Mouse (Mus musculus) lung, postnatal 0 days (tissue): Measurements from ENCODE around the gene Pfn1. TPM values are rescaled to one million over a fixed set of nuclear protein-coding genes. Genes with fewer than 3 reads are reported as not detected.

Experiments
- ATAC-seq: fragments of 200-750 bp; cut with Nextera tagmentation; 2 replicates; pipeline ENCODE4 v1.8.0; 2017; ENCODE audit warnings: moderate library complexity
- DNase-seq: peaks from one replicate; pipeline ENCODE4 v3.0.0-alpha.2; 2016; ENCODE audit warnings: low spot score
- H3K27ac ChIP-seq: fragments of 300-500 bp; sonication (generic); 2 replicates; pipeline ENCODE4 v1.5.1; 2014; ENCODE audit warnings: antibody characterized with exemption, mild to moderate bottlenecking, low read length, mixed read lengths
- H3K27me3 ChIP-seq: fragments of 300-500 bp; sonication (generic); replicated peaks from 2 replicates; pipeline ENCODE4 v1.6.1; 2014; ENCODE audit warnings: low read length, mixed read lengths; ENCODE audit not compliant: insufficient read depth
- H3K36me3 ChIP-seq: fragments of 300-500 bp; sonication (generic); 2 replicates; pipeline ENCODE4 v1.6.1; 2014; ENCODE audit warnings: low read length, mixed read lengths; ENCODE audit not compliant: insufficient read depth
- H3K4me1 ChIP-seq: fragments of 300-500 bp; sonication (generic); 2 replicates; pipeline ENCODE4 v1.6.1; 2014; ENCODE audit warnings: antibody characterized with exemption, low read depth, low read length, mixed read lengths; ENCODE audit not compliant: insufficient read depth
- H3K4me2 ChIP-seq: fragments of 300-500 bp; sonication (generic); replicated peaks from 2 replicates; pipeline ENCODE4 v1.6.1; 2014; ENCODE audit warnings: low read depth, mild to moderate bottlenecking, low read length, moderate library complexity, mixed read lengths
- H3K4me3 ChIP-seq: fragments of 300-500 bp; sonication (generic); 2 replicates; pipeline ENCODE4 v1.5.1; 2014; ENCODE audit warnings: low read depth, low read length
- H3K9ac ChIP-seq: fragments of 300-500 bp; sonication (generic); replicated peaks from 2 replicates; pipeline ENCODE4 v1.6.1; 2014; ENCODE audit warnings: low read depth, mild to moderate bottlenecking
- H3K9me3 ChIP-seq: fragments of 300-500 bp; sonication (generic); 2 replicates; pipeline ENCODE4 v1.6.1; 2016; ENCODE audit warnings: low read length, mixed read lengths
- CTCF ChIP-seq: IDR thresholded peaks from 2 replicates; pipeline ENCODE4 v1.5.1; 2016; ENCODE audit warnings: antibody characterized with exemption, mild to moderate bottlenecking
- EP300 ChIP-seq: IDR thresholded peaks from 2 replicates; pipeline ENCODE4 v1.6.1; 2016; ENCODE audit warnings: antibody characterized with exemption, mild to moderate bottlenecking, control low read depth
- WGBS: fragments of 180-500 bp; shearing (Covaris S2); extraction: QIAGEN DNeasy Blood & Tissue Kit; methylation state at CpG from one replicate; pipeline ENCODE4 v1.1.7; 2014; 5-methylcytosine and 5-hydroxymethylcytosine counted together
- polyA plus RNA-seq: library from polyadenylated mRNA; unstranded; fragments of >200 nt; fragmentation: Nextera tagmentation; extraction: Ambion mirVana; gene quantifications from 2 replicates; pipeline ENCODE4 v1.2.1, GENCODE M21; 2015

Pfn1 gene
- polyA plus RNA-seq, 1 experiment from 2014 or later = 1,206 TPM

- ATAC-seq (peak; percentile 92), DNase-seq (peak; percentile 88)
- Histone ChIP-seq H3K27me3 (no peaks in the 10 kb centered on the region), H3K36me3 (peaks cover 10% of the 10 kb centered on the region; the same call in 1 of the 2 replicates), H3K9ac (peak within 1 kb of the TSS; percentile 88), H3K4me2 (peak within 1 kb of the TSS; percentile 90), H3K4me1 (peaks cover 17% of the 10 kb centered on the region), H3K4me3 (peak within 1 kb of the TSS; percentile 90), H3K27ac (peak within 1 kb of the TSS; percentile 87), H3K9me3 (no peaks in the 10 kb centered on the region)
- WGBS = 2% methylated on average over 49 of the region's 55 CpGs
- peak; percentile 67 for TF ChIP-seq CTCF
- TF ChIP-seq EP300 = no peak
These were observed 33.3 kb upstream of the Pfn1 start, which contains the start of gene Camta2 for GRCm38 (mm10) chr11:70687601-70688199. Gene Camta2, minus strand, starts transcription at chr11:70688105.

GRCm38 (mm10) chr11:70686901-70687566 lies 32.6 kb upstream of the Pfn1 start:
- DNase-seq = peak; percentile 45
- H3K4me1 ChIP-seq = peaks cover 17% of the 10 kb centered on the region
- H3K36me3 ChIP-seq = peaks cover 16% of the 10 kb centered on the region; the same call in 1 of the 2 replicates
- ATAC-seq = peak; percentile 29
- H3K4me2 ChIP-seq = peak overlapping the region; percentile 90
- TF ChIP-seq EP300 (no peak), CTCF (peak; percentile 14; the same call in 1 of the 2 replicates)
- no peaks in the 10 kb centered on the region for H3K9me3 ChIP-seq
- 1% methylated on average over 13 of the region's 16 CpGs for WGBS
- peak overlapping the region; percentile 90 for H3K4me3 ChIP-seq
- H3K27me3 ChIP-seq = no peaks in the 10 kb centered on the region
- H3K27ac ChIP-seq = peak overlapping the region; percentile 87
- H3K9ac ChIP-seq = peak overlapping the region; percentile 88

GRCm38 (mm10) chr11:70683640-70684039 lies 29.2 kb upstream of the Pfn1 start:
- Histone ChIP-seq H3K9ac (no peak overlapping the region), H3K36me3 (peaks cover 31% of the 10 kb centered on the region; the same call in 1 of the 2 replicates), H3K27me3 (no peaks in the 10 kb centered on the region), H3K4me1 (peaks cover 12% of the 10 kb centered on the region), H3K4me3 (no peak overlapping the region), H3K27ac (no peak overlapping the region), H3K9me3 (no peaks in the 10 kb centered on the region), H3K4me2 (no peak overlapping the region)
- 75% methylated on average over 5 of the region's 5 CpGs for WGBS
- no peak for TF ChIP-seq EP300
- ATAC-seq = no peak
- no peak for DNase-seq

GRCm38 (mm10) chr11:70681897-70682581 lies 27.6 kb upstream of the Pfn1 start:
- 37% methylated on average over 11 of the region's 11 CpGs for WGBS
- peak; percentile 76 for ATAC-seq
- Histone ChIP-seq H3K4me3 (no peak overlapping the region), H3K4me2 (no peak overlapping the region), H3K4me1 (peaks cover 5% of the 10 kb centered on the region; the same call in 1 of the 2 replicates), H3K27me3 (no peaks in the 10 kb centered on the region), H3K36me3 (peaks cover 31% of the 10 kb centered on the region; the same call in 1 of the 2 replicates), H3K9me3 (no peaks in the 10 kb centered on the region), H3K27ac (no peak overlapping the region), H3K9ac (0 out of 2 replicates have a peak overlapping the region, but pooled peaks have one; percentile 16)
- DNase-seq = peak; percentile 88
- no peak for TF ChIP-seq EP300
- peak; percentile 88 for TF ChIP-seq CTCF

- H3K4me3 ChIP-seq = no peak overlapping the region
- peaks cover 33% of the 10 kb centered on the region; the same call in 1 of the 2 replicates for H3K36me3 ChIP-seq
- H3K4me1 ChIP-seq = no peaks in the 10 kb centered on the region
- no peaks in the 10 kb centered on the region for H3K9me3 ChIP-seq
- no peak overlapping the region for H3K4me2 ChIP-seq
- no peak overlapping the region for H3K9ac ChIP-seq
- WGBS = 76% methylated on average over 12 of the region's 12 CpGs
- DNase-seq (no peak), ATAC-seq (no peak)
- H3K27me3 ChIP-seq = no peaks in the 10 kb centered on the region
- TF ChIP-seq EP300 (no peak), CTCF (no peak)
- no peak overlapping the region for H3K27ac ChIP-seq
These were observed 26.7 kb upstream of the Pfn1 start for GRCm38 (mm10) chr11:70681170-70681569.

- Histone ChIP-seq H3K4me2 (no peak overlapping the region), H3K9me3 (no peaks in the 10 kb centered on the region), H3K9ac (no peak overlapping the region), H3K27me3 (no peaks in the 10 kb centered on the region), H3K4me3 (no peak overlapping the region), H3K4me1 (no peaks in the 10 kb centered on the region), H3K27ac (no peak overlapping the region), H3K36me3 (peaks cover 36% of the 10 kb centered on the region; the same call in 1 of the 2 replicates)
- DNase-seq (peak; percentile 35), ATAC-seq (peak; percentile 47)
- TF ChIP-seq EP300 = no peak
- TF ChIP-seq CTCF = no peak
- WGBS = 81% methylated on average over 8 of the region's 8 CpGs
These were observed 25.4 kb upstream of the Pfn1 start for GRCm38 (mm10) chr11:70679894-70680293.
